Mouse (Mus musculus) limb, embryonic 11.5 days (tissue): ENCODE data around the gene Akt2. TPM values are rescaled to one million over a fixed set of nuclear protein-coding genes. Genes with fewer than 3 reads are reported as not detected.
"Not testable (repeated sequence)": the region's sequence is repeated elsewhere in the genome, so short reads cannot be mapped to it uniquely, and the experiment has no call there.

ENCODE experiments used
- ATAC-seq: fragments of 200-750 bp; cut with Nextera tagmentation; 2 replicates; pipeline ENCODE4 v1.8.0; 2017; ENCODE audit warnings: low read depth; ENCODE audit not compliant: insufficient number of reproducible peaks, low FRiP score, low TSS enrichment
- DNase-seq: peaks from one replicate; pipeline ENCODE4 v3.0.0-alpha.2; 2015; ENCODE audit warnings: low spot score
- H3K27ac ChIP-seq: fragments of 300-500 bp; sonication (generic); replicated peaks from 2 replicates; pipeline ENCODE4 v1.5.1; 2014; ENCODE audit warnings: low read depth, mild to moderate bottlenecking, low read length
- H3K27me3 ChIP-seq: fragments of 300-500 bp; sonication (generic); 2 replicates; pipeline ENCODE4 v1.6.1; 2014; ENCODE audit warnings: mild to moderate bottlenecking, low read length, mixed read lengths; ENCODE audit not compliant: control insufficient read depth, insufficient read depth
- H3K36me3 ChIP-seq: fragments of 300-500 bp; sonication (generic); 2 replicates; pipeline ENCODE4 v1.6.1; 2014; ENCODE audit warnings: mild to moderate bottlenecking, low read length, moderate library complexity, mixed read lengths; ENCODE audit not compliant: control insufficient read depth, insufficient read depth
- H3K4me1 ChIP-seq: fragments of 300-500 bp; sonication (generic); 2 replicates; pipeline ENCODE4 v1.6.1; 2014; ENCODE audit warnings: low read length, mixed read lengths; ENCODE audit not compliant: control insufficient read depth, insufficient read depth
- H3K4me2 ChIP-seq: fragments of 300-500 bp; sonication (generic); 2 replicates; pipeline ENCODE4 v1.6.1; 2014; ENCODE audit warnings: low read depth, mild to moderate bottlenecking, moderate library complexity; ENCODE audit not compliant: severe bottlenecking
- H3K4me3 ChIP-seq: fragments of 300-500 bp; sonication (generic); 2 replicates; pipeline ENCODE4 v1.5.1; 2014; ENCODE audit warnings: low read depth, low read length
- H3K9ac ChIP-seq: fragments of 300-500 bp; sonication (generic); 2 replicates; pipeline ENCODE4 v1.6.1; 2014; ENCODE audit warnings: mild to moderate bottlenecking, low read length
- H3K9me3 ChIP-seq: fragments of 300-500 bp; sonication (generic); 2 replicates; pipeline ENCODE4 v1.6.1; 2016; ENCODE audit warnings: low read length; ENCODE audit not compliant: control insufficient read depth
- WGBS: fragments of 180-500 bp; shearing (Covaris S2); extraction: QIAGEN DNeasy Blood & Tissue Kit; methylation state at CpG from one replicate; pipeline ENCODE4 v1.1.7; 2014; 5-methylcytosine and 5-hydroxymethylcytosine counted together
- polyA plus RNA-seq: library from polyadenylated mRNA; unstranded; fragments of >200 nt; fragmentation: Nextera tagmentation; extraction: Ambion mirVana; gene quantifications from 2 replicates; pipeline ENCODE4 v1.2.1, GENCODE M21; 2014

Gene Akt2
- polyA plus RNA-seq, 1 experiment from 2014 or later, result 85.7 TPM

DNA sequence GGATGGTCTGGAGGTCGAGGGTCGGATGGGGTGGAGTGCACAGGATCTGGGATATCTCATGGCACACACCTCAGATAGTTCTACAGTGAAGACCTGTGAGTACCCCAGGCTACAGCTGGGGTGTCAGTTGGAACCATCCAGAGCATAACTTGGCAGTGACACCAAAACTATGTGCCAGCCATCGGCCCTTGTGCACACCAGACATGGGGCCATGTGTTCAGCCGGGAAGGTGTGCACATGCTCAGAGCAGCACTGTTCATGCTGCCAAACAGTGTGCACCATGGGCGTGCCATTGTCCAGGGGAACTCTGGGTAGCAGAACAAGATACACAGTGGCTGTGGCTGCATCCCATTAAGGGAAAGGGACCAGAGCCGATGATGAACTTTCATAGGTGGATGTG, 43.3 kb downstream of the Akt2 start:
- ATAC-seq, result no peak
- 97% methylated on average over 6 of the region's 6 CpGs for WGBS
- no peaks in the 10 kb centered on the region for H3K4me1 ChIP-seq

DNA sequence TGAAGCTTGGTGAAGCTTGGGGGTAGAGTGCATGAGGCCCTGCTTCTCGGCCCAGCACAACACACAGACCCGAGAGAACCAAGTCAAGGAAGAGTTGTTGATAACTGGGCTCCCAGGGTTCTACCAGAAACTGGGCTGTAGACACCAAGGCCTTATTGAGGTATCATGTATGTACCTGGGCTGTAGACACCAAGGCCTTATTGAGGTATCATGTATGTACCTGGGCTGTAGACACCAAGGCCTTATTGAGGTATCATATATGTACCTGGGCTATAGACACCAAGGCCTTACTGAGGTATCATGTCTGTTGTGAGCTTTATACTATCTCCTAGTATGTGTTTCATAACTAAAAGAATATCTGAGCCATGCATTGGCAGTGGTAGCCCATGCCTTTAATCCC, 43.7 kb downstream of the Akt2 start:
- H3K9me3 ChIP-seq, H3K9ac ChIP-seq, H3K27ac ChIP-seq, H3K4me1 ChIP-seq, H3K4me3 ChIP-seq, H3K4me2 ChIP-seq, ATAC-seq, H3K27me3 ChIP-seq, DNase-seq: not testable (repeated sequence)
- 98% methylated on average over 2 of the region's 2 CpGs for WGBS
- H3K36me3 ChIP-seq, result peaks cover 18% of the 10 kb centered on the region

More for the DNA sequence above, 43.3 kb downstream of the Akt2 start:
- no peak for DNase-seq
- no peak overlapping the region for H3K9ac ChIP-seq
- peaks cover 18% of the 10 kb centered on the region for H3K36me3 ChIP-seq
- no peaks in the 10 kb centered on the region for H3K9me3 ChIP-seq
- H3K27ac ChIP-seq, result no peak overlapping the region
- no peak overlapping the region for H3K4me2 ChIP-seq
- no peaks in the 10 kb centered on the region for H3K27me3 ChIP-seq
- H3K4me3 ChIP-seq, result no peak overlapping the region

DNA sequence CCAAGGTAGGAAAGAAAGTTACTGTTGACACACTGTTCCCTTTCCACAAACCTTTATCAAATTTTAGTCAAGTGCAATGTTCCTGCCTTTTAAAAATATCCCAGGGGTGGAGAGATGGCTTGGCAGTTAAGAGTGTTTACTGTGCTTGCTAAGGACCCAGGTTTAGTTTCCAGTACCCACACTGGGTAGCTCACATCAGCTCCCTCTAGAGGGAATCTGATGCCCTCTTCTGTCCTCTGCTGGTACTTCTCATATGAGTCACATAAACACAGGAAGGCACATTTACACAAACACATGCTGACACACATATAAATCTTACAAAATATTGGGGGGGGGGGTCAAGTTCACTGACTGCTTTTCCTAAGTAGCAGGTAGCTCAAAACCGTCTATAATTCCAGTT, 53.1 kb downstream of the Akt2 start:
- DNase-seq (no peak), ATAC-seq (no peak)
- no peaks in the 10 kb centered on the region for H3K27me3 ChIP-seq
- no peak overlapping the region for H3K9ac ChIP-seq
- H3K36me3 ChIP-seq, result no peaks in the 10 kb centered on the region
- no peaks in the 10 kb centered on the region for H3K9me3 ChIP-seq
- H3K4me2 ChIP-seq, result no peak overlapping the region
- WGBS, result 68% methylated on average over 1 of the region's 1 CpGs
- no peak overlapping the region for H3K27ac ChIP-seq
- H3K4me1 ChIP-seq, result no peaks in the 10 kb centered on the region
- H3K4me3 ChIP-seq, result no peak overlapping the region

DNA sequence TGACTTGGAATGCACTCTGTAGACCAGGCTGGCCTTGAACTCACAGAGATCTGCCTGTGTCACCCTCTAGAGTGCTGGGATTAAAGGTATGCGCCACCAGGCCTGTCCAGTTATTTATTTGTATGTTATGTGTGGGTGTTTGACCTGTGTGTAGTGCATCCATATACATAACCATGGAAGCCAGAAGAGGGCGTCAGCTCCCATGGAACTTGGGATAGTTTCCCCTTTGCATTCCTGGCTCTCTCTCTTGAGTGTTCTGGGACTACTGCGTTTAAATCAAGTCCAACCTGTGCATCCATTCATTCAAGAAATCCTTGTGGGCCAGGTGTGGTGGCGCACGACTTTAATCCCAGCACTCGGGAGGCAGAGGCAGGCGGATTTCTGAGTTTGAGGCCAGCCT, 55.2 kb downstream of the Akt2 start:
- no peak overlapping the region for H3K27ac ChIP-seq
- no peak overlapping the region for H3K4me3 ChIP-seq
- H3K4me1 ChIP-seq, result no peaks in the 10 kb centered on the region
- no peaks in the 10 kb centered on the region for H3K36me3 ChIP-seq
- no peaks in the 10 kb centered on the region for H3K27me3 ChIP-seq
- no peak overlapping the region for H3K9ac ChIP-seq
- WGBS, result 84% methylated on average over 7 of the region's 7 CpGs
- ATAC-seq (no peak), DNase-seq (no peak)
- H3K9me3 ChIP-seq, result no peaks in the 10 kb centered on the region
- H3K4me2 ChIP-seq, result no peak overlapping the region

DNA sequence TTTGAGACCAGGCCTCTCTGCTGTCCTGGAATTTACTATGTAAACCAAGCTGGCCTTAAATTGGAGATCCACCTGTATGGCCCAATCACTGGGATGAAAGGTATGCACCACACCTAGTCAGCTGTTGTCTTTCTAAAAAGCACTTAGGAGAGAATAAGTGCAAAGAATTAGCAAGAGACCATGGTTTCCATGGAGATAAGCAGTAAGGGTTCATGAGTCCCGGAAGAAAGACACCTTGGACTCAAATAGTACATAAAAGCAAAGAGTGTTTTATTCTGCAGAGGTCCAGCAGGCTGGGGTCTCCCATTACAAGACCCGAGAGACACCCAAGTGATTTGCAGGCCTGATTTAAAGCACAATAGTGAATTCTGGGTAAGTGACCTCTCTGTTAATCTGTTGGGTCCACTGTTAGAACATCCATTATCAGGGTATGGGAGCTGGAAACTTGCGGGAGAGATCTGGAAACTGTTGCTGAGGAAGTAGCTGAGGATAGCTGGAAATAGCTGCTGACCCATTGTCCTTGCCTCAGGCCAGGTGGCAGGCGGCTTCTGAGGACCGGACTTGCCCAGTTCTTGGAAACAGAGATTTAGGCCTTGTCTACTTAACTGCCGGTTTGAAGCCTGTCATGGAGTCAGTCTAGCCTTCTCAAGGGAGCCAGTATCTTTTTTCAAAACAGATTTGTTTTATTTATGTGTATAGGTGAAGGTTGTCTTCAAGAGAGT, 56.1 kb downstream of the Akt2 start:
- H3K9me3 ChIP-seq, result no peaks in the 10 kb centered on the region
- peaks cover 3% of the 10 kb centered on the region for H3K27me3 ChIP-seq
- H3K36me3 ChIP-seq, result no peaks in the 10 kb centered on the region
- 87% methylated on average over 6 of the region's 6 CpGs for WGBS
- no peak overlapping the region for H3K27ac ChIP-seq
- H3K4me1 ChIP-seq, result no peaks in the 10 kb centered on the region
- H3K4me3 ChIP-seq, result no peak overlapping the region
- no peak for DNase-seq
- H3K9ac ChIP-seq, result no peak overlapping the region
- H3K4me2 ChIP-seq, result no peak overlapping the region
- no peak for ATAC-seq

DNA sequence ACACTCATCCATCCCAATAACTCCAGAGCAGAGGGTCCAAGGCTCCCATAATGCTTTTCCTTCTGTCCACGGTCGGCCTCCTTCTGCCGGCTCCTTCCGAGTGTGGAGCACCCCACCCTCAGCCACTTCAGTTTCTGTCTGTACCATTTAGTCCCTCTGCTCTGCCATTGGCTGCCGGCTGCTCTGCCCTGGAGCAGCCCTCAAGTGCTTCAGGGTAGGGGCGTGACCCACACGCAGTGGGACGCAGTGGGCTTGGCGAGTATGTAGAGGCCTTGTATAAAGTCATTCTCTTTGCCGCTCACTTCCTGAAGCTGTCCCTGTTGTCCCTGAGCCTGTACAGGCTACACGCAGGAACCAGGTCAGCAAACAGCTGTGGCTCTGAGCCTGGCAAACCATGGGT, 58.4 kb downstream of the Akt2 start:
- no peaks in the 10 kb centered on the region for H3K9me3 ChIP-seq
- H3K4me3 ChIP-seq, result no peak overlapping the region
- H3K4me2 ChIP-seq, result no peak overlapping the region
- ATAC-seq, result no peak
- H3K27me3 ChIP-seq, result peaks cover 25% of the 10 kb centered on the region
- H3K9ac ChIP-seq, result no peak overlapping the region
- H3K27ac ChIP-seq, result no peak overlapping the region
- WGBS, result 95% methylated on average over 11 of the region's 11 CpGs
- DNase-seq, result no peak
- no peaks in the 10 kb centered on the region for H3K36me3 ChIP-seq
- H3K4me1 ChIP-seq, result no peaks in the 10 kb centered on the region

DNA sequence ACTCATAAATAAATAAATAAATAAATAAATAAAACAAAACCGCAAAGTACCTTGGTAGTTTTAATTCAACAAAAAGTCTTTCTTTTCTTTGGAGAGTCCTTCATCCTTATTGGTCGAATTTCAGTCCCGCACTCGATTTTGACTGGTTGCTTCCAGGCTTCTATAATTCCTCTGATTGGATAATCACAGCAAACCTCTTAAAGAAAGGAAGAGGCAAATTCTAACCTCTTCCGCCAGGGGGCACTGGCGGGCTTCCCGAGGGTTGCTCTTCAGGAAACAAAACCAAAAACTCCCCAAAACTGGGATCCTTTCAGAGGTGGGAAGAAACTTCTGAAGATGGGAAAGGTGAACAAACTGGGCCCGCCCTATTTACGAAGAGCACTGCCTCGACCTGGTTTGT, 59.6 kb downstream of the Akt2 start:
- Histone ChIP-seq H3K36me3 (no peaks in the 10 kb centered on the region), H3K27ac (no peak overlapping the region), H3K4me1 (no peaks in the 10 kb centered on the region), H3K27me3 (peaks cover 36% of the 10 kb centered on the region), H3K9me3 (no peaks in the 10 kb centered on the region), H3K4me3 (no peak overlapping the region), H3K9ac (no peak overlapping the region), H3K4me2 (no peak overlapping the region)
- 2% methylated on average over 10 of the region's 10 CpGs for WGBS
- ATAC-seq, result no peak
- peak; percentile 82 for DNase-seq

DNA sequence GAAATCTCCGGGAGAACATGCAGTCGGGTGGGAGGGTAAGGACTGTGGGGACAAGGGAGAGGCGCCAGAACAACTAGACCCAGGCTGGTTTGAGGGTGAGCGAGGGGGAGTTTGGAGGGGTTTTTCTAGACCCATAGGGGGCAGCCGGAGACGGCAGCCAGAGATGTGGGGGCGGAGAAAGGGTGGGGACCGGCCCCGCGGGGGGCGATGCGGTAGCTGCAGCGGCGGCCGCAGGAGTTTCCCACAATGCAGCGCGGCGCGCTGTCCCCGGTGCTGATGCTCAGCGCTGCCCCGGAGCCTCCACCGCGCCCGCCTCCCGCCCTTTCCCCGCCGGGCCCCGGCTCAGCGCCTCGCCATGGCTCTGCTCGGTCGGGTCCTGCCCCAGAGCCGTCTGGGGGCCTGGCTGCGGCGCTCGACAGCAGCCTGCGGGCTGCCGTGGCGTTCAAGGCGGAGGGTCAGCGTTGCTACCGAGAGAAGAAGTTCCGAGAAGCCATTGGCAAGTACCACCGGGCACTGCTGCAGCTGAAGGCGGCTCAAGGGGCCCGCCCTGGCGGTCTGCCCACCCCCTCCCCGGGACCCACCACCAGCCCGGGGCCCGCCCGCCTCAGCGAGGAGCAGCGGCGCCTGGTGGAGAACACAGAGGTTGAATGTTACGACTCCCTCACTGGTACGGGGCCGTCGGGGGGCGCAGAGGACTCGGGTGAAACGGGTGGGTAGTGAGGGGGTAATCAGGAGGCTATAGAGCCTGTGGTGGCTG, 62.5 kb downstream of the Akt2 start, which contains the start of gene Ttc9b:
Ttc9b (plus strand) TSS at position 235 of the 757 bp plus-strand sequence.
- no peak within 1 kb of the TSS for H3K27ac ChIP-seq
- DNase-seq, result peak; percentile 79
- peaks cover 60% of the 10 kb centered on the region for H3K27me3 ChIP-seq
- peaks cover 4% of the 10 kb centered on the region; the same call in 1 of the 2 replicates for H3K36me3 ChIP-seq
- 0 out of 2 replicates have a peak, but pooled peaks have one; percentile 29 for ATAC-seq
- peak within 1 kb of the TSS; percentile 23; the same call in 1 of the 2 replicates for H3K4me3 ChIP-seq
- no peak within 1 kb of the TSS for H3K9ac ChIP-seq
- no peaks in the 10 kb centered on the region for H3K9me3 ChIP-seq
- WGBS, result 5% methylated on average over 44 of the region's 62 CpGs
- no peaks in the 10 kb centered on the region for H3K4me1 ChIP-seq
- H3K4me2 ChIP-seq, result peak within 1 kb of the TSS; percentile 42
